ENCODE assay signal across 7 mouse cellular contexts in the genomic region with DNA sequence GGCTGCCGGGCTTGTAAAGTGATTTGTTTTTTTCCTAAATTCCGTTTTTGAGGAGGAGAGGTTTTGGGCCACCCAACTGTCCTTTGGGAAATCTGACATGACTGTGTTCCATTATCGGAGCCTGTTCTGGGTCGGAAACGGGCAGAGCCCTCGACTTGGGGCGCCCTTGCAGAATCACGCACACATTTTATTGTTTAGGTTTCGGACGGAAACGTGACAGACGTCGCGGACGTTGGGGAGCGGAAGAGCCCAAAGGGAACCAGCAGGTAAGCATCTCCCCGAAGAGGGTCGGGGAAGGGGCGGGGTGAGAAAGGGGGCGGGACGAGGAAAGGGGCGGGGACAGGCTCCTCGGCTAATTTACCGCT. TPM values are rescaled to one million over a fixed set of nuclear protein-coding genes. Genes with fewer than 3 reads are reported as not detected.
A peak's percentile ranks its signal among the peaks of the same experiment; 100 is the strongest.
DNase-seq lines count a peak whose midpoint lies in the region; ATAC-seq and TF ChIP-seq lines count a peak whose summit lies in the region.

No protein-coding gene starts in this region.

- H3K9ac ChIP-seq in lung, embryonic 15.5 days = peak overlapping the region; percentile 25
- H3K9ac ChIP-seq in limb, embryonic 11.5 days (ENCODE audit: low read length) = peak overlapping the region; percentile 9; the same call in 1 of the 2 replicates

- peak overlapping the region; percentile 68 for H3K4me2 ChIP-seq in lung, embryonic 15.5 days
- H3K4me2 ChIP-seq in limb, embryonic 11.5 days (ENCODE audit: low read depth, severe bottlenecking) = peak overlapping the region; percentile 45

- no peak for DNase-seq in lung, postnatal 10 days
- no peak for DNase-seq in limb, embryonic 11.5 days (ENCODE audit: low spot score)
- DNase-seq in frontal cortex, postnatal 10 days (ENCODE audit: low spot score in 2 of 2) = no peak
- DNase-seq in cerebellum, adult 11-12 months = no peak

- no peaks in the 10 kb centered on the region for H3K9me3 ChIP-seq in lung, embryonic 15.5 days
- no peaks in the 10 kb centered on the region for H3K9me3 ChIP-seq in limb, embryonic 11.5 days (ENCODE audit: control insufficient read depth, low read length)

- H3K4me1 ChIP-seq in lung, embryonic 15.5 days = peaks cover 17% of the 10 kb centered on the region
- H3K4me1 ChIP-seq in limb, embryonic 11.5 days (ENCODE audit: control insufficient read depth, insufficient read depth, low read length) = no peaks in the 10 kb centered on the region
- peaks cover 6% of the 10 kb centered on the region for H3K4me1 ChIP-seq in olfactory bulb, adult 2 months (ENCODE audit: control insufficient read depth, insufficient read depth, low read length)

- H3K36me3 ChIP-seq in lung, embryonic 15.5 days = peaks cover 16% of the 10 kb centered on the region
- 0 out of 2 replicates have a peak, but pooled peaks cover 3% of the 10 kb centered on the region for H3K36me3 ChIP-seq in limb, embryonic 11.5 days (ENCODE audit: control insufficient read depth, insufficient read depth, low read length)

- H3K4me3 ChIP-seq in lung, embryonic 15.5 days = peak overlapping the region; percentile 87
- peak overlapping the region; percentile 55 for H3K4me3 ChIP-seq in limb, embryonic 11.5 days (ENCODE audit: low read depth, low read length)
- peak overlapping the region; percentile 68 for H3K4me3 ChIP-seq in olfactory bulb, adult 2 months (ENCODE audit: insufficient read depth, low read depth, low read length)

- TF ChIP-seq CTCF in olfactory bulb, adult 2 months (IDR thresholded peaks at IDR 0.05; ENCODE audit: insufficient read depth, low read depth, low read length) = no peak

- under 1% methylated on average over 24 of the region's 24 CpGs for WGBS in lung, embryonic 15.5 days
- 0% methylated on average over 24 of the region's 24 CpGs for WGBS in limb, embryonic 11.5 days
- WGBS in olfactory bulb, adult 2 months = 1% methylated on average over 24 of the region's 24 CpGs

- ATAC-seq in lung, embryonic 15.5 days (ENCODE audit: borderline replicate concordance, extremely low read depth, low FRiP score, low TSS enrichment) = no peak
- ATAC-seq in erythroid progenitor cell, adult 5-6 weeks (replicated peaks; ENCODE audit: low FRiP score, poor library complexity, severe bottlenecking) = 0 out of 2 replicates have a peak, but pooled peaks have one; percentile 4
- ATAC-seq in limb, embryonic 11.5 days (ENCODE audit: insufficient number of reproducible peaks, low FRiP score, low TSS enrichment, low read depth) = no peak

- no peaks in the 10 kb centered on the region for H3K27me3 ChIP-seq in lung, embryonic 15.5 days
- no peaks in the 10 kb centered on the region for H3K27me3 ChIP-seq in limb, embryonic 11.5 days (ENCODE audit: control insufficient read depth, insufficient read depth, low read length)

- no peak for TF ChIP-seq POLR2A in olfactory bulb, adult 2 months (IDR thresholded peaks at IDR 0.05; ENCODE audit: insufficient read depth, low read depth, low read length)

- peak overlapping the region; percentile 78 for H3K27ac ChIP-seq in lung, embryonic 15.5 days
- no peak overlapping the region; the same call in 1 of the 2 replicates for H3K27ac ChIP-seq in limb, embryonic 11.5 days (replicated peaks; ENCODE audit: low read depth, low read length)
- peak overlapping the region; percentile 86 for H3K27ac ChIP-seq in olfactory bulb, adult 2 months (ENCODE audit: insufficient read depth, low read depth, low read length)

RNA-seq across cellular contexts. Expression of gene Setx, which starts 0.6 kb away (rescaled TPM):
- polyA plus RNA-seq in lung, embryonic 15.5 days (2015; fragmentation: Nextera tagmentation; extraction: Ambion mirVana) = 11.2 and 13.6 TPM in 2 replicates
- 21.6 and 28.1 TPM in 2 replicates for total RNA-seq in erythroid progenitor cell, adult 5-6 weeks (2015; ENCODE audit: low replicate concordance)
- 44.9 and 45.2 TPM in 2 replicates for total RNA-seq in erythroid progenitor cell, adult 5-6 weeks (2017; ENCODE audit: low replicate concordance)
- polyA plus RNA-seq in limb, embryonic 11.5 days (2014; fragmentation: Nextera tagmentation; extraction: Ambion mirVana) = 12.2 and 13.4 TPM in 2 replicates
- 97.8 and 329 TPM in 2 replicates for polyA plus RNA-seq in olfactory bulb, adult 2 months (2012; ENCODE audit: insufficient read depth, insufficient read length, low replicate concordance, missing spikeins)
